Mouse (Mus musculus) midbrain, embryonic 14.5 days (tissue): ENCODE measurements around the gene Ergic1. TPM values are rescaled to one million over a fixed set of nuclear protein-coding genes. Genes with fewer than 3 reads are reported as not detected.

Source experiments
- ATAC-seq: fragments of 200-750 bp; cut with Nextera tagmentation; 2 replicates; pipeline ENCODE4 v1.8.0; 2017; ENCODE audit warnings: moderate number of reproducible peaks, moderate library complexity; ENCODE audit not compliant: low FRiP score, low TSS enrichment
- DNase-seq: peaks from one replicate; pipeline ENCODE4 v3.0.0-alpha.2; 2015
- H3K27ac ChIP-seq: fragments of 300-500 bp; sonication (generic); replicated peaks from 2 replicates; pipeline ENCODE4 v1.5.1; 2014; ENCODE audit warnings: mild to moderate bottlenecking, low read depth, low read length, moderate library complexity
- H3K27me3 ChIP-seq: fragments of 300-500 bp; sonication (generic); 2 replicates; pipeline ENCODE4 v1.6.1; 2014; ENCODE audit warnings: low read length, control low read depth, mixed read lengths; ENCODE audit not compliant: control insufficient read depth, insufficient read depth
- H3K36me3 ChIP-seq: fragments of 300-500 bp; sonication (generic); 2 replicates; pipeline ENCODE4 v1.6.1; 2014; ENCODE audit warnings: low read length, control low read depth; ENCODE audit not compliant: control insufficient read depth, insufficient read depth
- H3K4me1 ChIP-seq: fragments of 300-500 bp; sonication (generic); 2 replicates; pipeline ENCODE4 v1.6.1; 2014; ENCODE audit warnings: mild to moderate bottlenecking, antibody characterized with exemption, low read length, control low read depth; ENCODE audit not compliant: control insufficient read depth, insufficient read depth
- H3K4me2 ChIP-seq: fragments of 300-500 bp; sonication (generic); 2 replicates; pipeline ENCODE4 v1.6.1; 2014; ENCODE audit warnings: mild to moderate bottlenecking, low read length, moderate library complexity
- H3K4me3 ChIP-seq: fragments of 300-500 bp; sonication (generic); replicated peaks from 2 replicates; pipeline ENCODE4 v1.5.1; 2014; ENCODE audit warnings: low read depth, low read length
- H3K9ac ChIP-seq: fragments of 300-500 bp; sonication (generic); replicated peaks from 2 replicates; pipeline ENCODE4 v1.6.1; 2014; ENCODE audit warnings: mild to moderate bottlenecking, low read length, moderate library complexity
- H3K9me3 ChIP-seq: fragments of 300-500 bp; sonication (generic); 2 replicates; pipeline ENCODE4 v1.6.1; 2016; ENCODE audit warnings: low read length, control low read depth, mixed read lengths; ENCODE audit not compliant: control insufficient read depth
- WGBS: fragments of 180-500 bp; shearing (Covaris S2); extraction: QIAGEN DNeasy Blood & Tissue Kit; methylation state at CpG from one replicate; pipeline ENCODE4 v1.1.7; 2014; 5-methylcytosine and 5-hydroxymethylcytosine counted together
- polyA plus RNA-seq: library from polyadenylated mRNA; unstranded; fragments of >200 nt; fragmentation: Nextera tagmentation; extraction: Ambion mirVana; gene quantifications from 2 replicates; pipeline ENCODE4 v1.2.1, GENCODE M21; 2014

Ergic1 gene
- polyA plus RNA-seq, 1 experiment from 2014 or later: 117 TPM

DNA sequence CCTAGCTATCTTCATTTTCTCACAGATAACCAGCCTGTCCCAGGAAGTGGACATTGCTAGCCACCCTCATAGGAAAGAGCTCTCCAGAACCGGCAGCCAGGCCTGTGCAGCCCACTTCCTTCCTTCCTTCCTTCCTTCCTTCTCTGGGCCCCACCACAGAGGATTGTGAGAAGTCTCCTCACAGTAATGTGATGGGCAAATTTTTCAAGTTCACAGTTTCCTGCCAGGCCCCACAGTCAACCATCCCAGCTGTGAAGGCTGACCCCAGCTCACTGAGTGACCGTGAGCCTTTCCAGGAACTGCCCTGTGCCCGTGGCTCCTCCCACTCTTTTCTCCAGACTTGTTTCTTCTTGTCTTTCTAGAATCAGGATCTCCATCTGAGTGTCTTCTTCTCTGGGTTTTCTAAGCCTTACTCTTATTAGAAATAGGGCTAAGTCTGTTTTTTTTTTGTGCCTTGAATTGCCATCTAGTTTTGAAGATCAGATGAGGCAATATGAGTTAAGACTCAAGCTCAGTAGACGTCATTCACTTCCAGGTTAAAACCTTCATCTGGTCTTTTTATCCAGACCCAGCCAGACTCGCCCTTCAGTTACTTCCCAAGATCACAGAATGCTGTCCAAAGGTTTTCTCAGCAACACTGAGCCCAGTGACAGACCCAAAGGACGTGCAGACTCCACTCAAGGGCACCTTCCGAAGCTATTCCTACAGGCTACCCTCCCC is 34.3 kb downstream of the Ergic1 start:
- ATAC-seq (no peak), DNase-seq (no peak)
- Histone ChIP-seq H3K4me1 (no peaks in the 10 kb centered on the region), H3K4me3 (no peak overlapping the region), H3K9ac (no peak overlapping the region), H3K36me3 (peaks cover 9% of the 10 kb centered on the region), H3K27ac (peak overlapping the region; percentile 49; the same call in 1 of the 2 replicates), H3K4me2 (no peak overlapping the region), H3K27me3 (no peaks in the 10 kb centered on the region), H3K9me3 (no peaks in the 10 kb centered on the region)
- WGBS: 67% methylated on average over 7 of the region's 7 CpGs

GRCm38 (mm10) chr17:26596168-26596658 is 34.9 kb downstream of the Ergic1 start:
- whole genome bisulfite sequencing: 60% methylated on average over 7 of the region's 7 CpGs

GRCm38 (mm10) chr17:26596856-26597481 is 35.7 kb downstream of the Ergic1 start:
- ATAC-seq (no peak), DNase-seq (no peak)
- Histone ChIP-seq H3K36me3 (peaks cover 6% of the 10 kb centered on the region), H3K27me3 (no peaks in the 10 kb centered on the region), H3K4me2 (no peak overlapping the region), H3K9ac (no peak overlapping the region), H3K4me3 (no peak overlapping the region), H3K4me1 (peaks cover 4% of the 10 kb centered on the region), H3K9me3 (no peaks in the 10 kb centered on the region), H3K27ac (no peak overlapping the region; the same call in 1 of the 2 replicates)
- WGBS: 84% methylated on average over 6 of the region's 6 CpGs

More at GRCm38 (mm10) chr17:26596168-26596658, 34.9 kb downstream of the Ergic1 start:
- Histone ChIP-seq H3K4me3 (no peak overlapping the region), H3K4me1 (no peaks in the 10 kb centered on the region), H3K9me3 (no peaks in the 10 kb centered on the region), H3K9ac (no peak overlapping the region), H3K27ac (peak overlapping the region; percentile 49; the same call in 1 of the 2 replicates), H3K27me3 (no peaks in the 10 kb centered on the region), H3K36me3 (peaks cover 9% of the 10 kb centered on the region), H3K4me2 (no peak overlapping the region)
- no peak for ATAC-seq
- peak; percentile 62 for DNase-seq

DNA sequence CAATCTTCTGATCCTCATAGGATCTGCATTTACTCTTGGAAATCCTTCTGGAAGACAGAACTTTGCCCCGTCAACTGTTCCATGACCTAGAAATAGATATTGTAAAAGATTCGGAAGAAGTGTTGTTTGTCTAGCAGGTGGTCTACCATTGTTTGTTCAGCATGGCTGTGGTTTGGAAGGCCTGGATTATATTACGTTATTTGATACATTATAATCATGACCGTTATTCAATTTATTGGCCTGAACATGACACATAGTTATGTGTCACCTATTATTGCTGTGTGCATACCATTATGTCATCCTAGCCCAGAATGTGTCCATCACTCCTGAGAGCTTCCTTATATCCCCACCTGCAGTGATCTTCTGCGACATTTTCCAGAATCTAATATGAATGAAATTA is 37.6 kb downstream of the Ergic1 start:
- H3K36me3 ChIP-seq: no peaks in the 10 kb centered on the region
- no peak overlapping the region for H3K4me3 ChIP-seq
- no peak for DNase-seq
- H3K4me2 ChIP-seq: no peak overlapping the region
- no peak overlapping the region for H3K9ac ChIP-seq
- H3K27me3 ChIP-seq: no peaks in the 10 kb centered on the region
- no peak overlapping the region for H3K27ac ChIP-seq
- no peak for ATAC-seq
- H3K9me3 ChIP-seq: no peaks in the 10 kb centered on the region
- peaks cover 9% of the 10 kb centered on the region for H3K4me1 ChIP-seq
- WGBS: 94% methylated on average over 5 of the region's 5 CpGs

- ATAC-seq: no peak
- H3K9ac ChIP-seq: no peak overlapping the region
Observed at GRCm38 (mm10) chr17:26600913-26601447, 39.7 kb downstream of the Ergic1 start.

GRCm38 (mm10) chr17:26601514-26601913 is 40.2 kb downstream of the Ergic1 start:
- no peaks in the 10 kb centered on the region for H3K27me3 ChIP-seq
- DNase-seq (no peak), ATAC-seq (no peak)
- no peaks in the 10 kb centered on the region for H3K9me3 ChIP-seq
- no peak overlapping the region for H3K27ac ChIP-seq
- peaks cover 9% of the 10 kb centered on the region for H3K4me1 ChIP-seq
- H3K4me2 ChIP-seq: no peak overlapping the region
- no peak overlapping the region for H3K4me3 ChIP-seq
- peaks cover 3% of the 10 kb centered on the region; the same call in 1 of the 2 replicates for H3K36me3 ChIP-seq
- 76% methylated on average over 6 of the region's 6 CpGs for WGBS
- H3K9ac ChIP-seq: no peak overlapping the region

More at GRCm38 (mm10) chr17:26600913-26601447, 39.7 kb downstream of the Ergic1 start:
- DNase-seq: no peak
- Histone ChIP-seq H3K4me3 (no peak overlapping the region), H3K4me1 (peaks cover 9% of the 10 kb centered on the region), H3K27ac (no peak overlapping the region), H3K27me3 (no peaks in the 10 kb centered on the region), H3K9me3 (no peaks in the 10 kb centered on the region), H3K36me3 (peaks cover 3% of the 10 kb centered on the region; the same call in 1 of the 2 replicates), H3K4me2 (no peak overlapping the region)
- WGBS: 77% methylated on average over 17 of the region's 17 CpGs

- ATAC-seq: no peak
Observed at GRCm38 (mm10) chr17:26601926-26602325, 40.6 kb downstream of the Ergic1 start.

GRCm38 (mm10) chr17:26602371-26602885 is 41.1 kb downstream of the Ergic1 start:
- 74% methylated on average over 12 of the region's 12 CpGs for WGBS
- DNase-seq: peak; percentile 37
- Histone ChIP-seq H3K4me1 (peaks cover 9% of the 10 kb centered on the region), H3K4me3 (no peak overlapping the region), H3K27ac (peak overlapping the region; percentile 28), H3K27me3 (no peaks in the 10 kb centered on the region), H3K9me3 (no peaks in the 10 kb centered on the region), H3K9ac (peak overlapping the region; percentile 14), H3K4me2 (no peak overlapping the region), H3K36me3 (peaks cover 3% of the 10 kb centered on the region; the same call in 1 of the 2 replicates)
- no peak for ATAC-seq

More at GRCm38 (mm10) chr17:26601926-26602325, 40.6 kb downstream of the Ergic1 start:
- Histone ChIP-seq H3K4me1 (peaks cover 9% of the 10 kb centered on the region), H3K4me3 (no peak overlapping the region), H3K27me3 (no peaks in the 10 kb centered on the region), H3K9me3 (no peaks in the 10 kb centered on the region), H3K27ac (peak overlapping the region; percentile 28), H3K36me3 (peaks cover 3% of the 10 kb centered on the region; the same call in 1 of the 2 replicates), H3K4me2 (no peak overlapping the region), H3K9ac (no peak overlapping the region)
- no peak for DNase-seq
- 45% methylated on average over 6 of the region's 6 CpGs for WGBS
